Mouse (Mus musculus): Measurements from ENCODE around the gene Borcs6. TPM values are rescaled to one million over a fixed set of nuclear protein-coding genes. Genes with fewer than 3 reads are reported as not detected.
"Not testable (repeated sequence)": the region's sequence is repeated elsewhere in the genome, so short reads cannot be mapped to it uniquely, and the experiment has no call there.

Gene Borcs6
- total and polyA plus RNA-seq, 3 experiments: 9.2 to 9.3 TPM; not detected in 1

GRCm38 (mm10) chr11:69091566-69092385, 32.3 kb downstream of the Borcs6 start:
- H3K9me3 ChIP-seq (replicated peaks; ENCODE audit: insufficient read depth, low read length): no peaks in the 10 kb centered on the region
- peaks cover 17% of the 10 kb centered on the region for H3K79me2 ChIP-seq (ENCODE audit: control insufficient read depth, insufficient read depth, low read length, poor library complexity)
- H3K4me1 ChIP-seq (ENCODE audit: control insufficient read depth in 1 of 2, insufficient read depth in 2 of 2, low read length in 2 of 2): peaks cover 6 to 16% of the 10 kb centered on the region in 2 experiments; a peak in 3 of 4 replicates
- no peak for DNase-seq (ENCODE audit: low read depth, low spot score)
- H3K9ac ChIP-seq (ENCODE audit: control insufficient read depth, low read depth, low read length, poor library complexity, severe bottlenecking): no peak overlapping the region
- H3K27ac ChIP-seq (ENCODE audit: control insufficient read depth, low read depth, low read length): no peak overlapping the region
- no peak overlapping the region for H3K4me3 ChIP-seq (ENCODE audit: control insufficient read depth in 1 of 2, insufficient read depth in 1 of 2, low read depth in 2 of 2, low read length in 2 of 2)
- H3K36me3 ChIP-seq (ENCODE audit: control insufficient read depth in 1 of 2, insufficient read depth in 2 of 2, low read length in 2 of 2): peaks cover 6 to 7% of the 10 kb centered on the region in 2 experiments
- TF ChIP-seq POLR2A (IDR thresholded peaks at IDR 0.05; ENCODE audit: control insufficient read depth in 1 of 2, insufficient read depth in 1 of 2, low read depth in 1 of 2, low read length in 2 of 2, poor library complexity in 1 of 2): peak in 1 of 2 experiments; percentile 19; a peak in 1 of 4 replicates
- no peak for TF ChIP-seq GATA1 (IDR thresholded peaks at IDR 0.05; ENCODE audit: low read depth, low read length)
- H3K27me3 ChIP-seq (ENCODE audit: control insufficient read depth in 1 of 2, insufficient read depth in 2 of 2, low read length in 2 of 2): no peaks in the 10 kb centered on the region

GRCm38 (mm10) chr11:69092386-69092751, 32.9 kb downstream of the Borcs6 start:
- H3K4me1 ChIP-seq (ENCODE audit: control insufficient read depth in 1 of 2, insufficient read depth in 2 of 2, low read length in 2 of 2): peaks cover 6 to 16% of the 10 kb centered on the region in 2 experiments; a peak in 3 of 4 replicates
- H3K36me3 ChIP-seq (ENCODE audit: control insufficient read depth in 1 of 2, insufficient read depth in 2 of 2, low read length in 2 of 2): peaks cover 6 to 7% of the 10 kb centered on the region in 2 experiments
- TF ChIP-seq KAT2A (conservative IDR thresholded peaks at IDR 0.05; ENCODE audit: low read depth, low read length) (no peak), CHD2 (IDR thresholded peaks at IDR 0.05; ENCODE audit: low read length) (no peak), SIN3A (IDR thresholded peaks at IDR 0.05; ENCODE audit: low read length) (peak; percentile 62; the same call in 1 of the 2 replicates), SMC3 (IDR thresholded peaks at IDR 0.05; ENCODE audit: low read depth, low read length) (peak; percentile 41), ETS1 (IDR thresholded peaks at IDR 0.05; ENCODE audit: low read depth, low read length) (0 out of 2 replicates have a peak, but pooled peaks have one; percentile 3), GABPA (IDR thresholded peaks at IDR 0.05; ENCODE audit: low read depth, low read length) (no peak), MAX (IDR thresholded peaks at IDR 0.05; ENCODE audit: low read length) (no peak), RAD21 (IDR thresholded peaks at IDR 0.05; ENCODE audit: low read depth, low read length) (peak; percentile 50), GATA1 (IDR thresholded peaks at IDR 0.05; ENCODE audit: low read depth, low read length) (no peak), CTCF (IDR thresholded peaks at IDR 0.05 in 2 of 3, conservative IDR thresholded peaks at IDR 0.05 in 1 of 3; ENCODE audit: control insufficient read depth in 1 of 3, insufficient read depth in 1 of 3, low read depth in 2 of 3, low read length in 3 of 3, poor library complexity in 1 of 3, severe bottlenecking in 1 of 3) (peak; percentile 75 to 93 (median 79)), MAZ (IDR thresholded peaks at IDR 0.05; ENCODE audit: low read depth, low read length) (no peak)
- H3K4me3 ChIP-seq (ENCODE audit: control insufficient read depth in 1 of 2, insufficient read depth in 1 of 2, low read depth in 2 of 2, low read length in 2 of 2): no peak overlapping the region
- H3K27ac ChIP-seq (ENCODE audit: control insufficient read depth, low read depth, low read length): no peak overlapping the region
- H3K27me3 ChIP-seq (ENCODE audit: control insufficient read depth in 1 of 2, insufficient read depth in 2 of 2, low read length in 2 of 2): no peaks in the 10 kb centered on the region
- no peaks in the 10 kb centered on the region for H3K9me3 ChIP-seq (replicated peaks; ENCODE audit: insufficient read depth, low read length)
- peaks cover 17% of the 10 kb centered on the region for H3K79me2 ChIP-seq (ENCODE audit: control insufficient read depth, insufficient read depth, low read length, poor library complexity)
- peak; percentile 84 for DNase-seq (ENCODE audit: low read depth, low spot score)
- H3K9ac ChIP-seq (ENCODE audit: control insufficient read depth, low read depth, low read length, poor library complexity, severe bottlenecking): no peak overlapping the region

GRCm38 (mm10) chr11:69092871-69093270, 33.4 kb downstream of the Borcs6 start:
- peaks cover 8 to 15% of the 10 kb centered on the region in 2 experiments for H3K4me1 ChIP-seq (ENCODE audit: control insufficient read depth in 1 of 2, insufficient read depth in 2 of 2, low read length in 2 of 2)
- no peaks in the 10 kb centered on the region for H3K27me3 ChIP-seq (ENCODE audit: control insufficient read depth in 1 of 2, insufficient read depth in 2 of 2, low read length in 2 of 2)
- no peak overlapping the region for H3K4me3 ChIP-seq (ENCODE audit: control insufficient read depth in 1 of 2, insufficient read depth in 1 of 2, low read depth in 2 of 2, low read length in 2 of 2)
- TF ChIP-seq POLR2AphosphoS2 (IDR thresholded peaks at IDR 0.05; ENCODE audit: low read length): no peak
- TF ChIP-seq HCFC1 (IDR thresholded peaks at IDR 0.05; ENCODE audit: low read depth, low read length): no peak
- TF ChIP-seq CTCF (IDR thresholded peaks at IDR 0.05 in 2 of 3, conservative IDR thresholded peaks at IDR 0.05 in 1 of 3; ENCODE audit: control insufficient read depth in 1 of 3, insufficient read depth in 1 of 3, low read depth in 2 of 3, low read length in 3 of 3, poor library complexity in 1 of 3, severe bottlenecking in 1 of 3): peak in 1 of 3 experiments; percentile 22; a peak in 1 of 6 replicates
- no peak for DNase-seq (ENCODE audit: low read depth, low spot score)
- H3K9me3 ChIP-seq (replicated peaks; ENCODE audit: insufficient read depth, low read length): no peaks in the 10 kb centered on the region
- no peak overlapping the region for H3K9ac ChIP-seq (ENCODE audit: control insufficient read depth, low read depth, low read length, poor library complexity, severe bottlenecking)
- H3K36me3 ChIP-seq (ENCODE audit: control insufficient read depth in 1 of 2, insufficient read depth in 2 of 2, low read length in 2 of 2): peaks cover 6 to 9% of the 10 kb centered on the region in 2 experiments
- no peak overlapping the region for H3K27ac ChIP-seq (ENCODE audit: control insufficient read depth, low read depth, low read length)
- H3K79me2 ChIP-seq (ENCODE audit: control insufficient read depth, insufficient read depth, low read length, poor library complexity): peaks cover 17% of the 10 kb centered on the region

- Histone ChIP-seq H3K4me1 (ENCODE audit: control insufficient read depth in 1 of 2, insufficient read depth in 2 of 2, low read length in 2 of 2) (peaks cover 15 to 21% of the 10 kb centered on the region in 2 experiments), H3K36me3 (ENCODE audit: control insufficient read depth in 1 of 2, insufficient read depth in 2 of 2, low read length in 2 of 2) (peaks cover 6 to 15% of the 10 kb centered on the region in 2 experiments), H3K9ac (ENCODE audit: control insufficient read depth, low read depth, low read length, poor library complexity, severe bottlenecking) (peak overlapping the region; percentile 61), H3K4me3 (ENCODE audit: control insufficient read depth in 1 of 2, insufficient read depth in 1 of 2, low read depth in 2 of 2, low read length in 2 of 2) (peak overlapping the region in 1 of 2 experiments; percentile 40; a peak in 1 of 4 replicates), H3K79me2 (ENCODE audit: control insufficient read depth, insufficient read depth, low read length, poor library complexity) (peaks cover 17% of the 10 kb centered on the region)
- H3K9me3 ChIP-seq (replicated peaks; ENCODE audit: insufficient read depth, low read length); H3K27me3 ChIP-seq (ENCODE audit: control insufficient read depth in 1 of 2, insufficient read depth in 2 of 2, low read length in 2 of 2); H3K27ac ChIP-seq (ENCODE audit: control insufficient read depth, low read depth, low read length); DNase-seq (ENCODE audit: low read depth, low spot score): not testable (repeated sequence)
These were observed 34.3 kb downstream of the Borcs6 start for GRCm38 (mm10) chr11:69093856-69094255.
